In the genomic region with DNA sequence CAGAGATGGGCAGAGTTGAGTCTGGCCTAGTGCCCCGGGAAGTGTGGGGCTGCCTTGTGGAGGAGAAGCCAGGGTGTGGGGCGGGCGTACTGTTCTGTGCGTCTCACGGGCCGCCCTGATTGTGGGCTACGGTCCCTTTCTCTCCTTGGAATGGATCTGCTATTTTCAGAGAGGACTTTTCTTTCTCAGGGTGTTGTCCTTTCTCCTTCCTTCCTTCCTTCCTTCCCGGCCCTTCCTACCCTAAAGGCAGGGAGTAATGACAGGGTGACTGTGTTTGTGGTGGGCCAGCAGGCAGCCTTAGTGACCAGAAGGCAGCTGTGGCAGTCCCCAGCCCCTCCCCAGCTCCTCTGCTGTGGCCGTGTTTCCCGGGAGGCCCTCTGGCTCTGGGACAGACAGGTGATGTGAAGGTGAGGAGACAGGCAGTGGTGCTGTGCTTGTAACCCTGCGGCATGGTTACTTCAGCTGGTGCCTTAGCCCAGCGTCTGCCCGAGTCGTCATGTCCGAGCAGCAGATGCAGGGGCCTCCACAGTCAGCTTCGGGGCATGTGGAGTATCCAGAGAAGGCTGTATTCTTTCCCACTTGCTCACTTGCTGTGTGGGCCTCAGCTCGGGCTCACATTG, we compare ENCODE assay signal across 23 mouse cellular contexts. TPM values are rescaled to one million over a fixed set of nuclear protein-coding genes. Genes with fewer than 3 reads are reported as not detected.
DNase-seq lines count a peak whose midpoint lies in the region; ATAC-seq and TF ChIP-seq lines count a peak whose summit lies in the region.
"Had no signal": no experiment of that assay in that cellular context is flagged by ENCODE, and none has a peak within 500 bp of the region (broad histone marks: within the 10 kb centered on the region; RNA-seq: fewer than 3 reads in every experiment).

No protein-coding gene starts in this region.

- H3K4me1 ChIP-seq in heart, adult 2 months (ENCODE audit: control insufficient read depth, insufficient read depth, low read length) = peaks cover 9% of the 10 kb centered on the region; the same call in 1 of the 2 replicates
- H3K4me1 ChIP-seq in heart, embryonic 12.5 days (replicated peaks) = peaks cover 59% of the 10 kb centered on the region
- peaks cover 28% of the 10 kb centered on the region for H3K4me1 ChIP-seq in liver, postnatal 0 days (ENCODE audit: insufficient read depth)
- no peaks in the 10 kb centered on the region for H3K4me1 ChIP-seq in midbrain, postnatal 0 days (ENCODE audit: insufficient read depth, low read length)
- H3K4me1 ChIP-seq: forebrain, embryonic 12.5 days; hindbrain, embryonic 15.5 days; midbrain, embryonic 15.5 days; neural tube, embryonic 13.5 days had no signal

- TF ChIP-seq EP300 in heart, adult 2 months (IDR thresholded peaks at IDR 0.05; ENCODE audit: insufficient read depth, low read depth, low read length) = no peak
- no peak for TF ChIP-seq EP300 in liver, postnatal 0 days (IDR thresholded peaks at IDR 0.05; ENCODE audit: low read depth)

- no peaks in the 10 kb centered on the region for H3K36me3 ChIP-seq in heart, adult 2 months (ENCODE audit: control insufficient read depth, insufficient read depth, low read length)
- peaks cover 79% of the 10 kb centered on the region for H3K36me3 ChIP-seq in heart, embryonic 12.5 days
- H3K36me3 ChIP-seq in liver, postnatal 0 days (replicated peaks; ENCODE audit: insufficient read depth, low read length) = peaks cover 32% of the 10 kb centered on the region
- H3K36me3 ChIP-seq in midbrain, postnatal 0 days (ENCODE audit: insufficient read depth, low read length) = peaks cover 89% of the 10 kb centered on the region

- no peak for ATAC-seq in heart, embryonic 12.5 days (ENCODE audit: insufficient number of reproducible peaks, low FRiP score)
- ATAC-seq in liver, postnatal 0 days = no peak
- ATAC-seq in midbrain, postnatal 0 days (ENCODE audit: low FRiP score) = no peak
- ATAC-seq: activated CD4-positive, CD25-positive, alpha-beta regulatory T cell, adult 4 months; midbrain, embryonic 15.5 days had no signal

- no peak overlapping the region for H3K9ac ChIP-seq in heart, adult 2 months (ENCODE audit: low read depth, low read length)
- no peak overlapping the region for H3K9ac ChIP-seq in heart, embryonic 12.5 days
- no peak overlapping the region for H3K9ac ChIP-seq in liver, postnatal 0 days (replicated peaks)
- no peak overlapping the region for H3K9ac ChIP-seq in midbrain, postnatal 0 days (replicated peaks; ENCODE audit: low read length, poor library complexity, severe bottlenecking)
- H3K9ac ChIP-seq: forebrain, embryonic 12.5 days; heart, embryonic 15.5 days; hindbrain, embryonic 15.5 days; liver, embryonic 14.5 days; lung, embryonic 15.5 days; midbrain, embryonic 15.5 days; neural tube, embryonic 13.5 days had no signal

- no peak for TF ChIP-seq CTCF in heart, adult 2 months (IDR thresholded peaks at IDR 0.05)
- TF ChIP-seq CTCF in liver, postnatal 0 days (IDR thresholded peaks at IDR 0.05; ENCODE audit: low read depth) = no peak
- no peak for TF ChIP-seq CTCF in midbrain, postnatal 0 days (IDR thresholded peaks at IDR 0.05)

- no peak for DNase-seq in heart, adult 2 months
- peak; percentile 4 for DNase-seq in urinary bladder, postnatal 14 days (ENCODE audit: low spot score)
- DNase-seq in urinary bladder, postnatal 4 days (ENCODE audit: low spot score in 2 of 2) = no peak
- DNase-seq in liver, postnatal 0 days = peak; percentile 10
- DNase-seq in midbrain, postnatal 0 days (ENCODE audit: low spot score) = no peak
- no peak for DNase-seq in cerebellum, postnatal 4 days (ENCODE audit: low spot score in 2 of 2)
- DNase-seq: adrenal gland, adult 8-10 months; gastrocnemius, postnatal 10 days; kidney, adult 2 months; kidney, postnatal 10 days; left cerebral cortex, postnatal 4 days; thymus, adult 18-20 months had no signal

- intact Hi-C loops in heart, adult 2 months (cut with DNase I) = no loop called here

- no peak overlapping the region for H3K4me3 ChIP-seq in heart, adult 2 months
- no peak overlapping the region for H3K4me3 ChIP-seq in heart, embryonic 12.5 days
- H3K4me3 ChIP-seq in liver, postnatal 0 days (ENCODE audit: low read depth, low read length) = no peak overlapping the region
- H3K4me3 ChIP-seq in midbrain, postnatal 0 days (ENCODE audit: low read depth, low read length) = no peak overlapping the region
- H3K4me3 ChIP-seq: forebrain, embryonic 12.5 days; heart, embryonic 15.5 days; hindbrain, embryonic 15.5 days; lung, embryonic 15.5 days; midbrain, embryonic 15.5 days; myocyte; neural tube, embryonic 13.5 days had no signal

- no peak overlapping the region for H3K4me2 ChIP-seq in heart, embryonic 12.5 days
- no peak overlapping the region for H3K4me2 ChIP-seq in liver, postnatal 0 days (ENCODE audit: low read depth, low read length)
- H3K4me2 ChIP-seq in midbrain, postnatal 0 days (ENCODE audit: low read depth, low read length, poor library complexity, severe bottlenecking) = no peak overlapping the region
- H3K4me2 ChIP-seq: forebrain, embryonic 12.5 days; heart, embryonic 15.5 days; hindbrain, embryonic 15.5 days; lung, embryonic 15.5 days; midbrain, embryonic 15.5 days; neural tube, embryonic 13.5 days had no signal

- peak overlapping the region; percentile 65 for H3K27ac ChIP-seq in heart, adult 2 months
- no peak overlapping the region for H3K27ac ChIP-seq in heart, embryonic 12.5 days (ENCODE audit: poor library complexity, severe bottlenecking)
- no peak overlapping the region for H3K27ac ChIP-seq in liver, postnatal 0 days (ENCODE audit: low read depth)
- H3K27ac ChIP-seq in midbrain, postnatal 0 days (ENCODE audit: low read depth, low read length) = no peak overlapping the region
- H3K27ac ChIP-seq: forebrain, embryonic 12.5 days; heart, embryonic 15.5 days; hindbrain, embryonic 15.5 days; liver, embryonic 14.5 days; lung, embryonic 15.5 days; macrophage; midbrain, embryonic 15.5 days; neural tube, embryonic 13.5 days had no signal

- no peak for TF ChIP-seq POLR2A in heart, adult 2 months (IDR thresholded peaks at IDR 0.05; ENCODE audit: insufficient read depth, low read depth, low read length)

- no peaks in the 10 kb centered on the region for H3K79me2 ChIP-seq in heart, adult 2 months (replicated peaks; ENCODE audit: control insufficient read depth, insufficient read depth, low read length)

- no peaks in the 10 kb centered on the region for H3K9me3 ChIP-seq in heart, embryonic 12.5 days (replicated peaks)
- no peaks in the 10 kb centered on the region for H3K9me3 ChIP-seq in liver, postnatal 0 days (ENCODE audit: low read length)
- H3K9me3 ChIP-seq in midbrain, postnatal 0 days (ENCODE audit: low read length) = no peaks in the 10 kb centered on the region
- H3K9me3 ChIP-seq: forebrain, embryonic 12.5 days; heart, embryonic 15.5 days; hindbrain, embryonic 15.5 days; lung, embryonic 15.5 days; midbrain, embryonic 15.5 days; neural tube, embryonic 13.5 days had no signal

- H3K27me3 ChIP-seq in heart, adult 2 months (ENCODE audit: control insufficient read depth, insufficient read depth, low read length) = no peaks in the 10 kb centered on the region
- peaks cover 15% of the 10 kb centered on the region for H3K27me3 ChIP-seq in heart, embryonic 12.5 days (replicated peaks)
- H3K27me3 ChIP-seq in liver, postnatal 0 days (ENCODE audit: insufficient read depth, low read length) = no peaks in the 10 kb centered on the region
- no peaks in the 10 kb centered on the region for H3K27me3 ChIP-seq in midbrain, postnatal 0 days (ENCODE audit: insufficient read depth, low read length)
- H3K27me3 ChIP-seq: forebrain, embryonic 12.5 days; heart, embryonic 15.5 days; hindbrain, embryonic 15.5 days; lung, embryonic 15.5 days; midbrain, embryonic 15.5 days; neural tube, embryonic 13.5 days had no signal

- 70% methylated on average over 17 of the region's 17 CpGs for WGBS in heart, adult 2 months
- WGBS in heart, embryonic 12.5 days = 86% methylated on average over 17 of the region's 17 CpGs
- WGBS in liver, postnatal 0 days (ENCODE audit: insufficient replicate concordance) = 88% methylated on average over 17 of the region's 17 CpGs
- WGBS in midbrain, postnatal 0 days = 87% methylated on average over 17 of the region's 17 CpGs

RNA-seq across cellular contexts. Expression of a gene that starts 30.6 kb away (rescaled TPM):
- total RNA-seq in heart, adult 2 months (2021) = 10 to 100 TPM; 17.8 to 19.6 TPM
- 32.2 and 37.0 TPM in 2 replicates for polyA plus RNA-seq in heart, adult 2 months (2012; rRNA removed)
- polyA plus RNA-seq in heart, embryonic 12.5 days (2016; fragmentation: Nextera tagmentation; extraction: Ambion mirVana) = 6.7 and 8.4 TPM in 2 replicates
- polyA plus RNA-seq in liver, postnatal 0 days (2015; fragmentation: Nextera tagmentation; extraction: Ambion mirVana) = 2.9 and 3.5 TPM in 2 replicates
- total RNA-seq in midbrain, postnatal 0 days (2014; rRNA removed) = 69.1 and 81.7 TPM in 2 replicates
- polyA plus RNA-seq in midbrain, postnatal 0 days (2015; fragmentation: Nextera tagmentation; extraction: Ambion mirVana) = 15.7 and 16.5 TPM in 2 replicates

Comparison
In these comparisons a context has a peak if more than half of its experiments do, and no peak if none do; other contexts are left out.
1. DNase-seq: peak in urinary bladder, postnatal 14 days (single experiment) and liver, postnatal 0 days (single experiment); none in heart, adult 2 months (0 of 2), urinary bladder, postnatal 4 days (0 of 2), midbrain, postnatal 0 days (single experiment) and cerebellum, postnatal 4 days (0 of 2).